Mouse (Mus musculus): ENCODE measurements around the gene Mpl. TPM values are rescaled to one million over a fixed set of nuclear protein-coding genes. Genes with fewer than 3 reads are reported as not detected.

Gene Mpl
- polyA plus RNA-seq, 1 experiment from 2014 or later = 0.67 TPM

- 36% methylated on average over 11 of the region's 11 CpGs for WGBS
- ATAC-seq (ENCODE audit: low read depth) = no peak
- no peak overlapping the region for H3K4me3 ChIP-seq (ENCODE audit: low read length)
- H3K9me3 ChIP-seq (ENCODE audit: control insufficient read depth, low read length) = no peaks in the 10 kb centered on the region
- H3K9ac ChIP-seq (ENCODE audit: low read length) = no peak overlapping the region
- no peaks in the 10 kb centered on the region for H3K36me3 ChIP-seq (ENCODE audit: control insufficient read depth, insufficient read depth, low read length)
- no peaks in the 10 kb centered on the region for H3K4me1 ChIP-seq (replicated peaks; ENCODE audit: control insufficient read depth, insufficient read depth, low read length)
- H3K4me2 ChIP-seq (ENCODE audit: low read depth, low read length) = no peak overlapping the region
- no peaks in the 10 kb centered on the region for H3K27me3 ChIP-seq (ENCODE audit: control insufficient read depth, insufficient read depth, low read depth, low read length)
- no peak overlapping the region for H3K27ac ChIP-seq (ENCODE audit: low read length)
These were observed 8.4 kb upstream of the Mpl start for GRCm38 (mm10) chr4:118465697-118466163.

DNA sequence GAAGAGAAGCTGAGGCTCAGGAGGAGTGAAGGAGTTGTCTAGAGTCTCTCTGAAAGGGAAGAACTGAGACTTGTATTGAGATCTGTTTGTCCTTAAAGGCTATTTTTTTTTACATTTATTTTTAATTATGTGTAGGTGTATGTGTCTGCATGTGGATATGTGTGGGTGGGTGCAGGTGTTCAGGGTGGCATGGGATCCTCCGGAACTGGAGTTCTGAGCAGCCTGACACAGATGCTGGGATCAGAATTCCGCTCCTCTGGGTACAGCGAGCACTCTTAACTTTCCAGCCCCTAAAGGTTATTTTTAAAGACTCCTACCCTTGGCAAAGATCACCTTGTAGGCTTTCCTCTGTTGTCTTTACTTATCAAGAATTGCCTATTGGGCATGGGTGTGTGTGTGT is 7.6 kb upstream of the Mpl start:
- no peaks in the 10 kb centered on the region for H3K27me3 ChIP-seq (ENCODE audit: control insufficient read depth, insufficient read depth, low read depth, low read length)
- H3K36me3 ChIP-seq (ENCODE audit: control insufficient read depth, insufficient read depth, low read length) = no peaks in the 10 kb centered on the region
- no peaks in the 10 kb centered on the region for H3K9me3 ChIP-seq (ENCODE audit: control insufficient read depth, low read length)
- ATAC-seq (ENCODE audit: low read depth) = no peak
- 82% methylated on average over 3 of the region's 3 CpGs for WGBS
- H3K4me2 ChIP-seq (ENCODE audit: low read depth, low read length) = no peak overlapping the region
- H3K4me1 ChIP-seq (replicated peaks; ENCODE audit: control insufficient read depth, insufficient read depth, low read length) = no peaks in the 10 kb centered on the region
- H3K9ac ChIP-seq (ENCODE audit: low read length) = no peak overlapping the region
- H3K4me3 ChIP-seq (ENCODE audit: low read length) = no peak overlapping the region
- no peak overlapping the region for H3K27ac ChIP-seq (ENCODE audit: low read length)

DNA sequence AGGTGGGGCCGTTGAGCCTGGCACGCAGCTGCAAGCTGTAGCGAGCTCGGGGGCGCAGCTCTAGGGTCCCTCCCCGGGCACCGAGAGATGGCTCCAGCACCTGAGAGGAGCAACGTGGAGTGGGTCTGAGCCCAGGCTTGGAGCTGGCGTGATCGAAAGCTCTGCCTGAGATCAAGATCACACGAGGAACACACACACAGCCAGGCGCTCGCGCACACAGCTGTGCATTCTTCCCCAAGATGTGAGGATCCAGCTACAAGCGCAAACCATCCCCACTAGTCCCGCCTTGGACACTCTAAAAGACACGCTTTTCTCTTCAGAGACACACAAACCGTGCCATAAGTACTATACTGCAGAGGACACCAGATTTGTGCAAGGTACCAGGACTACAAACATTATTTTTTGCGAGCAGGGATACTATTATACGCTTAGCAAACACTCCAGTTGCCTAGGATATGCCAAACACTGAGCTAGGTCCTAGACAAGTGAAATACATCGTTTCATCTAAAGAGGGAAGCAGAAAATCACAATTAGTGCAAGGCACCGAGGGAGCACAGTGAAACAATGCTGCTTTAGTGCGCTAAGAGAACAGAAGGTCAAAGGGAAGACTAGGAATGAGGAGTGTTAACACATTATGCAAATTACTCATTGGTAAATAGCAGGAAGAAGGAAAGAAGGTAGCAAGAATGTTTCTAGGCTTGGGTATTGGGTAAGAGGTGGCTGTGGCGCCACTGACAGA is 10.7 kb downstream of the Mpl start:
- peak overlapping the region; percentile 46 for H3K4me3 ChIP-seq (ENCODE audit: low read length)
- peak overlapping the region; percentile 76 for H3K4me2 ChIP-seq (ENCODE audit: low read depth, low read length)
- peaks cover 10% of the 10 kb centered on the region for H3K4me1 ChIP-seq (replicated peaks; ENCODE audit: control insufficient read depth, insufficient read depth, low read length)
- no peaks in the 10 kb centered on the region for H3K36me3 ChIP-seq (ENCODE audit: control insufficient read depth, insufficient read depth, low read length)
- no peaks in the 10 kb centered on the region for H3K27me3 ChIP-seq (ENCODE audit: control insufficient read depth, insufficient read depth, low read depth, low read length)
- 0 out of 2 replicates have a peak overlapping the region, but pooled peaks have one; percentile 16 for H3K27ac ChIP-seq (ENCODE audit: low read length)
- no peaks in the 10 kb centered on the region for H3K9me3 ChIP-seq (ENCODE audit: control insufficient read depth, low read length)
- H3K9ac ChIP-seq (ENCODE audit: low read length) = peak overlapping the region; percentile 61
- WGBS = 27% methylated on average over 24 of the region's 24 CpGs
- no peak; the same call in 1 of the 2 replicates for ATAC-seq (ENCODE audit: low read depth)

- 18% methylated on average over 18 of the region's 18 CpGs for WGBS
- Histone ChIP-seq H3K27me3 (ENCODE audit: control insufficient read depth, insufficient read depth, low read depth, low read length) (no peaks in the 10 kb centered on the region), H3K36me3 (ENCODE audit: control insufficient read depth, insufficient read depth, low read length) (no peaks in the 10 kb centered on the region), H3K9ac (ENCODE audit: low read length) (peak overlapping the region; percentile 61), H3K4me3 (ENCODE audit: low read length) (peak overlapping the region; percentile 46), H3K4me1 (replicated peaks; ENCODE audit: control insufficient read depth, insufficient read depth, low read length) (peaks cover 10% of the 10 kb centered on the region), H3K27ac (ENCODE audit: low read length) (0 out of 2 replicates have a peak overlapping the region, but pooled peaks have one; percentile 16), H3K9me3 (ENCODE audit: control insufficient read depth, low read length) (no peaks in the 10 kb centered on the region), H3K4me2 (ENCODE audit: low read depth, low read length) (peak overlapping the region; percentile 76)
- peak; percentile 87 for ATAC-seq (ENCODE audit: low read depth)
These were observed 11.4 kb downstream of the Mpl start for GRCm38 (mm10) chr4:118445781-118446414.

- Histone ChIP-seq H3K4me3 (ENCODE audit: low read length) (no peak overlapping the region), H3K4me1 (replicated peaks; ENCODE audit: control insufficient read depth, insufficient read depth, low read length) (peaks cover 10% of the 10 kb centered on the region), H3K4me2 (ENCODE audit: low read depth, low read length) (no peak overlapping the region), H3K9me3 (ENCODE audit: control insufficient read depth, low read length) (no peaks in the 10 kb centered on the region), H3K36me3 (ENCODE audit: control insufficient read depth, insufficient read depth, low read length) (no peaks in the 10 kb centered on the region), H3K9ac (ENCODE audit: low read length) (no peak overlapping the region), H3K27me3 (ENCODE audit: control insufficient read depth, insufficient read depth, low read depth, low read length) (no peaks in the 10 kb centered on the region), H3K27ac (ENCODE audit: low read length) (no peak overlapping the region)
- WGBS = 79% methylated on average over 10 of the region's 10 CpGs
- ATAC-seq (ENCODE audit: low read depth) = no peak
These were observed 12.2 kb downstream of the Mpl start for GRCm38 (mm10) chr4:118445088-118445487.

GRCm38 (mm10) chr4:118437829-118438253 is 19.5 kb downstream of the Mpl start:
- ATAC-seq (ENCODE audit: low read depth) = peak; percentile 26; the same call in 1 of the 2 replicates
- peaks cover 7% of the 10 kb centered on the region for H3K36me3 ChIP-seq (ENCODE audit: control insufficient read depth, insufficient read depth, low read length)
- no peaks in the 10 kb centered on the region for H3K9me3 ChIP-seq (ENCODE audit: control insufficient read depth, low read length)
- peaks cover 28% of the 10 kb centered on the region for H3K4me1 ChIP-seq (replicated peaks; ENCODE audit: control insufficient read depth, insufficient read depth, low read length)
- no peaks in the 10 kb centered on the region for H3K27me3 ChIP-seq (ENCODE audit: control insufficient read depth, insufficient read depth, low read depth, low read length)
- H3K9ac ChIP-seq (ENCODE audit: low read length) = peak overlapping the region; percentile 88
- peak overlapping the region; percentile 97 for H3K4me2 ChIP-seq (ENCODE audit: low read depth, low read length)
- 4% methylated on average over 12 of the region's 12 CpGs for WGBS
- H3K27ac ChIP-seq (ENCODE audit: low read length) = peak overlapping the region; percentile 89
- H3K4me3 ChIP-seq (ENCODE audit: low read length) = peak overlapping the region; percentile 78

GRCm38 (mm10) chr4:118436820-118437603 is 20.3 kb downstream of the Mpl start, which contains the start of gene Cdc20:
TSS of gene Cdc20 (minus strand) at chr4:118437352.
- Histone ChIP-seq H3K27me3 (ENCODE audit: control insufficient read depth, insufficient read depth, low read depth, low read length) (no peaks in the 10 kb centered on the region), H3K4me2 (ENCODE audit: low read depth, low read length) (peak within 1 kb of the TSS; percentile 97), H3K4me3 (ENCODE audit: low read length) (peak within 1 kb of the TSS; percentile 78), H3K9ac (ENCODE audit: low read length) (peak within 1 kb of the TSS; percentile 88), H3K36me3 (ENCODE audit: control insufficient read depth, insufficient read depth, low read length) (peaks cover 15% of the 10 kb centered on the region), H3K27ac (ENCODE audit: low read length) (peak within 1 kb of the TSS; percentile 89), H3K4me1 (replicated peaks; ENCODE audit: control insufficient read depth, insufficient read depth, low read length) (peaks cover 28% of the 10 kb centered on the region), H3K9me3 (ENCODE audit: control insufficient read depth, low read length) (no peaks in the 10 kb centered on the region)
- under 1% methylated on average over 66 of the region's 67 CpGs for WGBS
- ATAC-seq (ENCODE audit: low read depth) = peak; percentile 97

GRCm38 (mm10) chr4:118432332-118432731 is 25.0 kb downstream of the Mpl start:
- no peak for ATAC-seq (ENCODE audit: low read depth)
- no peaks in the 10 kb centered on the region for H3K27me3 ChIP-seq (ENCODE audit: control insufficient read depth, insufficient read depth, low read depth, low read length)
- WGBS = 70% methylated on average over 8 of the region's 8 CpGs
- peaks cover 22% of the 10 kb centered on the region for H3K36me3 ChIP-seq (ENCODE audit: control insufficient read depth, insufficient read depth, low read length)
- H3K27ac ChIP-seq (ENCODE audit: low read length) = no peak overlapping the region
- H3K4me1 ChIP-seq (replicated peaks; ENCODE audit: control insufficient read depth, insufficient read depth, low read length) = peaks cover 46% of the 10 kb centered on the region
- H3K9me3 ChIP-seq (ENCODE audit: control insufficient read depth, low read length) = no peaks in the 10 kb centered on the region
- H3K4me3 ChIP-seq (ENCODE audit: low read length) = no peak overlapping the region
- no peak overlapping the region for H3K4me2 ChIP-seq (ENCODE audit: low read depth, low read length)
- H3K9ac ChIP-seq (ENCODE audit: low read length) = no peak overlapping the region
